Mouse (Mus musculus): ENCODE results near the gene S1pr4. TPM values are rescaled to one million over a fixed set of nuclear protein-coding genes. Genes with fewer than 3 reads are reported as not detected.

S1pr4 gene
- 4.4 and 4.8 TPM in 2 replicates for polyA plus RNA-seq (2012; rRNA removed)

DNA sequence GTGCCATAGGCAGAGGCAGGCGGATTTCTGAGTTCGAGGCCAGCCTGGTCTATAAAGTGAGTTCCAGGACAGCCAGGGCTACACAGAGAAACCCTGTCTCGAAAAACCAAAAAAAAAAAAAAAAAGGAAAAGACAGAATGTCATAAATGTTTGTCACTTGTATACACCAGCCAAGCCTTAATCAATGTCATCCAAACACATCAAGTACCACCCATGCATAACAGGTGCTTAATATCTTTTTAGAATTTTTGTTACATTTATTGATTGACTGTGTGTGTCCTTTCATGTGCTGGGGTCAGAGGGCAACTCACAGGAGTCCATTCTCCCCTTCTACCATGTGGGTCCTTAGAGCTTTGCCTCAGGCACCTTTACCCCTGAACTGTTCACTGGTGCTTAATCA, at the start of gene S1pr4:
S1pr4 (minus strand) TSS at position 101 of the 400 bp plus-strand sequence.
- WGBS: 79% methylated on average over 3 of the region's 3 CpGs
- no peak for DNase-seq (ENCODE audit: low read depth, low spot score)

DNA sequence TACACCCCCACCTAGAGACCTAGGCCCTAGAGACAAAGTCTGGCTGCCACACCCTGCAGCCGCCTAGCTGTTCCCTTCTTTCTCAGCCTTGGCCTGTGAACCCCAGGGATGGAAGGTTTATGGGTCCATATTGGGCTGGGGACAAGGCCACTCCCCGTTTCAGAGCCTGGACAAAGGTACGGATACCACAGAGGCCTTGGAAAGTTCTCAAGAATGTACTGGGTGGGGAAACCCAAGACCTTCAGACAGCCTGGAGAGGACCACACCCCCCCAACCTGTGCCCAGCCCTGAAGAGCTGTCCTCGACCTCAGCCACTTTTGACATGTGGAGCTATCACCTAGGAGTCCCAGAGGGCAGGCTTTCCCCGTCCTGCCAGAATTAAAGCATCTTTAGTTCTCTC, 49.0 kb upstream of the S1pr4 start:
- 37% methylated on average over 5 of the region's 5 CpGs for WGBS
- peak; percentile 86 for DNase-seq (ENCODE audit: low read depth, low spot score)

DNA sequence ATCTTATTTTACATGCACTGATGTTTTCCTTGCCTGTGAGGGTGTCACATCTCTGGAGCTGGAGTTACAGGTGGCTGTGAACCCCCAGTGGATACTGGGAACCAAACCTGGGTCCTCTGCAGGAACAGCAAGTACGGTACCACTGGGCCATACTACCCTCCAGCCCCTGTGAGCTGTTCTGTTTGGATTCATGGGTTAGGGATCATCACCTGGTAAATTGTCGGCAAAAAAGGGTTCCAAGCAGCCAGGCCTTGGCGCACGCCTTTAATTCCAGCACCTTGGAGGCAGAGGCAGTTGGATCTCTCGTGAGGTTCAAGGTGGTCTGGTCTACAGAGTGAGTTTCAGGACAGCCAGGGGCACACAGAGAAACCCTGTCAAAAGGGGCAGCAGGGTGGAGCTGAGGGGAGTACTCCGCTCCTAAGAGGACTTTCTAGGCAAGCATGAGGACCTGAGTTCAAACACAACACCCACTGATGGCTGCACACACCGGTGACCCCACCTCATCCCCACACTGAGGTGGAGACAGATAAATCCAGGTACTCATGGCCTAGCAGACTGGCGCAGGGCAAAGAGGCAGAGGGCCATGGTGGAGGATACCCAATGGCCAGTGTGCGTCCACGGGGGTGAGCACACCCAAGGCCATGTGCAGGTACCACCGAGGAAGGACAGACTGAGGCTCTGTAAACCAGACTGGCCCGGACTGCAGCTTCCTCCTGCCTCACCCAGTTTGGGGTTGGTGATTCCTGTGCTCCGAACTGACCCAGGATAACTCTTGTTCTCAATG, 47.0 kb upstream of the S1pr4 start:
- DNase-seq (ENCODE audit: low read depth, low spot score): no peak
- 63% methylated on average over 13 of the region's 13 CpGs for WGBS

DNA sequence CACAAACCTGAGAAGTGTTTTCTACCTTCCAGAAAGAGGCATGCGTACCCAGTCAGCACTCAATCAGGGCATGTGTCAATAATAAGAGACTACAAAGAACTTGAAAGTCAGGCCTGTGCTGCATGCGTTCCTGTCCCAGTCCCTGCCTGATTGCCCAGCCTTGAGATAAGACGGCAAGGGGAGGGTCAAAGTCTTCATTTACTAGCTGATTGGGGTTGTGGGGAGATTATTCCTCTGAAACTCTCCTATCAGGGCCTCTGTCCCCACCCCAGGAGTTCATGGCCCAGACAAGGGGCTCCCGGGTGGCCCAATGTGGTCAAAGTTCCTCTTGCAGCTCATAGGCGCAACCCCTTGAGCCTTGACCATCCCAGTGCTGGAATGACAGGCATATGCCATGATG, 46.4 kb upstream of the S1pr4 start:
- peak; percentile 65 for DNase-seq (ENCODE audit: low read depth, low spot score)
- 46% methylated on average over 5 of the region's 5 CpGs for WGBS

DNA sequence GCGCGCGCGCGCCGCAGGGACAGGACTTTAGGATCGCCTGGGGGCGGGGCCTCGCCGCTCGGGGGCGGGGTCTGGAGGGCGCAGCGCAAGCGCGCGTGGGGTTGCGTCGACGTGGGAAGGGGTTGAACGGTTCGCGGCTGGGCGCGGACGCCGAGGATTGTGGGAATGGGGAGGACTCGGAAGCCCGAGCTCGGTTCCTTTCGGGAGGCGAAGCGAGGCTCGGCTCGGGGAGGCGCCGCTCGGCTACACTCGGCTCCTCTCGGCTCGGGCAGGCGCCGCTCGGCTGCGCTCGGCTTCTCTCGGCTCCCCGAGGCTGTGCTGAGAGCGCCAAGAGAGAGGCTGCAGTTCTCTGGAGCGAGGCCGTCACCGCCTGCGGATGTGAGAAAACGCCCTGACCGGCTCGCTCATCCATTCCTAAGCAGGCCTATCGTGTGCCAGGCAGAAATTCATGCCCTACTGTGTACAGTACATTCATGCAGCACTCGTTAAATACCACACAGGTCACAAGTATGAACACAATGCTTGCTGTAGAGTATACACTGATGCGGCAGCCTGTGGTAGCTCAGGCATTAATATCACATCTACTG, 45.3 kb upstream of the S1pr4 start, which contains the start of gene Gna11:
Gna11 (minus strand) TSS at position 30 of the 587 bp plus-strand sequence.
- DNase-seq (ENCODE audit: low read depth, low spot score): peak; percentile 90
- under 1% methylated on average over 59 of the region's 59 CpGs for WGBS

DNA sequence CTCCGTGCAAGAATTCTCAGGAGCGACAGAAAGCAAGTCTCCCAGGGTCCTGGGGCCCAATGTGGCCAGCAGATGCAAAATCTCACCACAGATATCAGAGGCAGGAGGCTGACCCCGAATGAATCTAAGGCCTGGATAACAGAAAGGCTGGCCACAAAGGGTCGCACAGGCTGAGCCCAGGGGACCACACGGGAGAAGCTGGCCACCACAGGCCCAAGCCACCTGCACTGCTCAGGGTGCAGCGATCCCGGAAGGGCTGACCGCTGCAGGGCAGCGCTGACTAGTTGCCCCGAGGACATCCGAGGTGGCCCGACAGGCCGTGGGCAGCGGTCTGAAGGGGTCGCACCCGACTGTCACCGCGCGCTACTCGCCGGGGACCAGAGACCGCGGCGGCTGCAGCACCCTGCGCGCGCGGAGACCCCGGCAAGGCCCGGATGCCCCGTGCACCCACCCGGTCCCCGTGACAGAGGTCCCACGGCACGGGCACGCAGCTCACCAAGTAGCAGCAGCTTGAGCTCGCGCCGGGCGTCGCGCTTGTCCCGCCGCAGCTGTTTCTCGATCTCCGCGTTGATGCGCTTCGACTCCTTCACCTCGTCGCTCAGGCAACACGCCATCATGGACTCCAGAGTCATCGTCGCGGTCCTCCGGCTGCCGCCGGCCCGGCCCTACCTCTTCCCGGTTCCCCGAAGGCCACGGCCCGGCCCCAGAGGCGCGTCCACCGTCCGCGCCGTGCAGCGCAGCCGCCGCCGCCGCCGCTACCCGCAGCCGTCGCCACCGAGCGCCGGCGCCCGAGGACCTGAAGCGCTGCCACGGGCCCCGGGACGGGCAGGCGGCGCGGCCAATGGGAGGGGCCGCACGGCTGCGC, 44.6 kb upstream of the S1pr4 start:
- under 1% methylated on average over 92 of the region's 93 CpGs for whole genome bisulfite sequencing
- no peak for DNase-seq (ENCODE audit: low read depth, low spot score)

DNA sequence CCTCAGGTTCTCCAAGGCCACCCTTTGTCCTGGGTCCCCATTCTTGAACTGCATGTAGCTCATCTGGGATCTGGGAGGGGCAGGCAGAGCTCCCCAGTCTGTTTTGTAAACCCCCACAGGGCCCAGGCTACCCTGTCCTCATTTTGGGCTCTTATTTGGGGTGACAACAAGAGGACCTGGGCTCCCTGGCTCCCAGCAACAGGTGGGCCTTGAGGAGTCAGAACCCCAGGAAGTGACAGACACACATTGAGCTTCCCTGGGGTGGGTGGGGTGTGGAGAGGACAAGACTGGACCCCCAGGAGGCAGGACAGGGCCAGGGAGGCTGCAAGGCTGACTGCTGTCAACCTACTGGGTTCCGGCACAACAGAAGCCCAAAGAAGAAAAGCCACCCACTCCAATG, 43.7 kb upstream of the S1pr4 start:
- WGBS: 20% methylated on average over 1 of the region's 1 CpGs
- no peak for DNase-seq (ENCODE audit: low read depth, low spot score)

DNA sequence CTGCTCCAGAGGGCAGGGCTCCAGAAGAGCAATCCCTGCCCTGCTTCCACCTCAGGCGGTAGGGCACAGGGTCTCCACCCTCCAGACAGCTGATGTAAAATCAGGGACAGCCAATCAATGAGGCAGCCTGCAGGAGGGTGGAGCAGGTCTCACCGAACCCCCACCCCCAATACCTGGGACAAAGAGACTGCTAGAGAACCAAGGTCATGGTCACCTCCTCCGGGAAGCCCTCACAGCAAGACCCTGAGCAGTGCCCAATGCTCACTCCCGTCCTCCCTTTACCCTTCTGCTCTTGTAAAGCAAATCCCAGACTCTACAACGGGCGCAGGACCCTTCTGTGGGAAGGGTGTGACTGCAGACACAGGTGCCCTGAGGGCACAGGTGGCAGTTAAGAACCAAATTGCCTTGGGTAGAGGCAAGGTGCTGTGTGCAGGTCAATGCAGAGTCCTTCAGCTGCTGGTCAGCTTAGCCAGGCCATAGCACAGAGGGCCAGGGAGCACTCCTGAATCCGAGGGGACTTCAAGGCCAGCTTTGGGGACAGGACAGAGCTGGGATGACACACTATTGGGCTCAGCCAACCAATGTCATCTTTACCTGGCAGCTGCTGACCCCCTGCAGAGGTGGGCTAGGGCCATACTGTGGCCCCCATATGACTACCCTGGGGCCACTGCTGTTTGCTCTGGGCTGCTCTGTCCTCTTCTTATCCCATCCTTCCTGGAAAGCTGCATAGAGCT, 43.0 kb upstream of the S1pr4 start:
- 27% methylated on average over 7 of the region's 7 CpGs for WGBS
- no peak for DNase-seq (ENCODE audit: low read depth, low spot score)

DNA sequence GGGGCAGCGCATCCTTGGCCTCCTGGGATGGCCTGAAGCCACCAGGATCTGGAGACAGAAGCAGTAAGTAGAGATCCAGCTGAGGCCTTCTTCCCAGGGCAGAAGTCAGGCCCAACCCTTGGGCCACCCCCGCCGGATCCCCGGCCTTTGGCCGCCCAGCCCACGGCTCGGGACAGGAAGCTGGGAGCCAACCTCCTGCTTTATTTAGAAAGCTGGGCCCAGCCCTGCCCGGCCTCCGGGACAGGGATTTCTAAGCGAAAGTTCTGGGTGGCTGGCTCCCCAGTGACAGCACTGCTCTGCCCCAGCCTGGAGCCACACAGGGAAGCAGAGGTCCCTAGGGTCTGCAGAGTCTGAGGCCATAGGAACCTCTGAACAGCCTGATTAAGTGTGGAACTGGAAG, 41.9 kb upstream of the S1pr4 start:
- no peak for DNase-seq (ENCODE audit: low read depth, low spot score)
- WGBS: 7% methylated on average over 10 of the region's 10 CpGs

DNA sequence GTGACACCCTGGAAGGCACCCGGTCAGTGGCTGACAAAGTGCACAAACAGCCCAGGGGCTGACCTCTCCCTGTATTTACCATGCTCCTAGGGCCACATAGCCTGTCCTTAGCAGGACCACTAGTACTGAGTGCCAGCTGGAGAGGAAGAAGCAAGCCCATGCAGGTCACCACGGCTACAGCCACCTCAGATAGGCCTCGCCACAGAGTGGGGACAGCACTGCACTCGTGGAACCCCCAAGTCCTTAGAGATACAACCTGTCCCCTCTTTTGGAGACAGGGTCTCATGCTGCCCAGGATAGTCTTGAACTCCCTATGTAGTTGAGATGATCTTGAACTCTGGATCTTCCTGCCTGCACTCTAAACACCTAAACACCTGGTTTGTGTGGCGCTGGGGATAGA, 41.4 kb upstream of the S1pr4 start:
- DNase-seq (ENCODE audit: low read depth, low spot score): no peak
- WGBS: 40% methylated on average over 5 of the region's 5 CpGs

DNA sequence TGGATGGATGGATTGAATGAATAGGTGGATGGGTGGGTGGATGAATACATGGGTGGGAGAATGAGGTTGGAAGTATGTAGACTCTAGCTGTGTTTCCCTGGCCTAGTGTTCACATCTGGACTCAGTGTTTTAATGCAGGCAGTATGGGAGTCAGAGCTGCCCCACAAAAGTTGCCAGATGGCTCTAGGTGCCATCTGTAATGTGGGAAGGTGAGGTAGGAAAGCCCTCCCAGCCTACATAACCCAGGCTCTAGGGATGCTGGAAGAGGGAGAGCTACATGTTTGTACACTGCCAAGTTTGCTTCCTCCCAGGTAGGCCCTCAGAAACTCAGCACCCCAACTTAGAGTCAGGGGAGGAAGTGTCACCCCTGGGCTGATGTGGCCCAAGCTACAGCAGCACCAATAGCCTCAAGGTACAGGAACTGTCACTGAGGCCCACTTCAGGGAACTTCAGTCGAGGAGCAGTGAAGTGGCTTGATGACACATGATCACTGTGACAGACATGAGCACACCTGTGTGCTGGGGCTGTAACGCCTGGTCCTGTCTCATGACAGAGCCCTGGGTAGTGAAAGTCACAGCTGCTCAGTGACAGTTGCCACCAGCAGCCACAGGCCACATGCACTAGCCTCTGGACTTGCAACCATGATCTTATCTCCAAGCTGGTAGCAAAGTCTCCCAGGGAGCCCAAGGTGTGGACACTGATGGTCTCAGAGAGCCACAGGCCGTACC, 38.6 kb upstream of the S1pr4 start:
- no peak for DNase-seq (ENCODE audit: low read depth, low spot score)
- WGBS: 59% methylated on average over 3 of the region's 3 CpGs

DNA sequence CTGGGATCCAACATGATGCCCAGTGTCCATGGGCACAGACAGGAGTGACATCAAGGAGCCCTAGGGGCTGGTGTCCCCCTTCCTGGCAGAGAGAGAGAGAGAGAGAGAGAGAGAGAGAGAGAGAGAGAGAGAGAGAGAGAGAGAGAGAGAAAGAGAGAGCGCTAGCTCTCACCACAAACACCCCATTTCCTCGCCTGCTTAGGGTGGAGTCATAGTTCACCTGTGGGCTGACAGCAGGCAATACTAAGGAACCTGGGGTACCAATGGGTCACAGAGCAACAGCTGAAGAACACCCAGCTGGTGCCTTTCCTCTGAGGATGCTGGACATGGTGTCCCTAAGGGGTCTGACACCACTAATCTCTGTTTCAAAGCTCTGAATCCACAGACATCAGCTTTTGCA, 37.5 kb upstream of the S1pr4 start:
- DNase-seq (ENCODE audit: low read depth, low spot score): no peak
- WGBS: 87% methylated on average over 2 of the region's 2 CpGs

DNA sequence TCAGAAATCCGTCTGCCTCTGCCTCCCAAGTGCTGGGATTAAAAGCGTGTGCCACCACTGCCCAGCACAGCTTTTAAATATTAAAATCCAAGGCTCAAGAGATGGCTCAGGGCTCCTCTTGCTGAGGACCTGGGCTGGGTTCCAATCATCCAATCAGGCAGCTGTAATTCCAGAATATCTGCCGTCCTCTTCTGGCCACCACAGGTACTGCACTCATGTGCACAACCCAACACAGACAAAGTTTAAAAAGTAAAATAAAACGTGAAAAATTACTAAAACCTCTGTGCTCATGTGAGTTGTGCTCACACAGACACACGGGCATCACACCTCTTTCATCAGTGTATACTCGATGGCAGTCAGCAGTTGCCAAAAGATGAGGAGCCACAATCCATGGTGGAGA, 36.8 kb upstream of the S1pr4 start:
- no peak for DNase-seq (ENCODE audit: low read depth, low spot score)
- 77% methylated on average over 6 of the region's 6 CpGs for WGBS

DNA sequence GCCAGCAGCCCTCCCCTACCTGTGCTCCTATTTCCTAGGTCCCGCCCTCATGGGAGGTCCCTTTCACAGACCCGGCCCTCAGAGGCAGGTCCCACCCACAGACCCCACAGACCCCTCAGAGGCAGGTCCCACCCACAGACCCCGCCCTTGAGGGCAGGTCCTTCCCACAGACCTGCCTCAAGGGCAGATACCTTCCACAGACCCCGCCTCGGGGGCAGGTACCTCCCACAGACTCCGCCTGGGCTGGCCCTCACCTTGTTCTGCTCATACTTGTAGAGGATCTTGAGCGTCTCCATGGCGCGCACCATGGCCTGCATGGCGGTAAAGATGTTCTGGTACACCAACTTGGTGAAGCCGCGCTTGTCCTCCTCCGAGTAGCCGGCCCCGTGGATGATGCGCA, 34.9 kb upstream of the S1pr4 start:
- WGBS: 74% methylated on average over 16 of the region's 16 CpGs
- no peak for DNase-seq (ENCODE audit: low read depth, low spot score)

DNA sequence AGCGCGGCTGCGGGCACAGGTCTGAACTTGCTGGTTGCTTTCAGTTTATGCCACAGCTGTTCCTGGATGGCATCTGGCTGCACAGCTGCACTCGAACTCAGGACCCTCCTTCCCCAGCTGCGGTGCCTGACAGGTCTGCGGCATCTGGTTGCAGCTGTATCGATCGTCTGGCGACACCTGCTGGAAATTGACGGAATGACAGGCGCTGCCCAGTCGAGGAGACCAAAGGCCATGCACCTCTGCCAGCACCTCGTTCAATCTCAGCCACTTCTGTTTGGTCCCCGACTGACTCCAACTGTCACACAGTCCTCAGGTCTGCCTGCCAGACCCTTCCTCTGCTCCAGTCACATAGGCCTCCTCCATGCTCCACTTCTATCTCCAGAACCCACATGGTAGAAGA, 26.8 kb upstream of the S1pr4 start:
- WGBS: 8% methylated on average over 14 of the region's 14 CpGs
- no peak for DNase-seq (ENCODE audit: low read depth, low spot score)

DNA sequence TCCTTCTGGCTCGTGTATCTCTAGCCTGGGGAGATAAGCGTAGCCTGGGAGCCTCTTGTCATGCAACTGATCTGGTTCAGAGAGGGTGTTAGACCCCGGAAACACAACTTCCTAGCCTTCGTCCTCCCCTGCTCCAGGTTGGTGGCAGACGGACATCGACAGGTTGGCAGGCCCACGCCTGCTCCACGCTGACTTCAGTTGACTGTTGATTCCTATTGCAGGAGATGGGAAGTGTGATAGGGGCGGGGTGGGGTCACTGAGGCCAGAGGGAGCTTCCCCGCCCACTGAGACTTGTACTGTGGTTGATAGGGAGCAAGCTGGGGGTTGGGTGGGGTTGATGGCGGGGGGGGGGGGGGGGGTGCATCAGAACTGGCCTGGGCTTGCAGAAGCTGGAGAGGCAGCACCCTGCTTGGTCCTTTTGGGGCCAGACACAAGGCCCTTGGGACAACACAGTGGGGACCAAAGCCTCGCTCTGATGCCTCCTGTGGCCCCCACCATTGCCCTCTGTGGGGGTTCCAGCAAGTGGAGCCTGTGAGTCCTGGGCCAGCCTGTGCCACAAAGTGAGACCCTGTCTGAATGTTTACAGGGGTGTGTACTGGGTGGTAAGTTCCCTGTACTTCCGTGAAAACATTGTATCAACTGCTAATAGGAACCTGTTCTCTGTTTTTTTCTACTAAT, 25.2 kb upstream of the S1pr4 start:
- 47% methylated on average over 13 of the region's 13 CpGs for WGBS
- no peak for DNase-seq (ENCODE audit: low read depth, low spot score)

DNA sequence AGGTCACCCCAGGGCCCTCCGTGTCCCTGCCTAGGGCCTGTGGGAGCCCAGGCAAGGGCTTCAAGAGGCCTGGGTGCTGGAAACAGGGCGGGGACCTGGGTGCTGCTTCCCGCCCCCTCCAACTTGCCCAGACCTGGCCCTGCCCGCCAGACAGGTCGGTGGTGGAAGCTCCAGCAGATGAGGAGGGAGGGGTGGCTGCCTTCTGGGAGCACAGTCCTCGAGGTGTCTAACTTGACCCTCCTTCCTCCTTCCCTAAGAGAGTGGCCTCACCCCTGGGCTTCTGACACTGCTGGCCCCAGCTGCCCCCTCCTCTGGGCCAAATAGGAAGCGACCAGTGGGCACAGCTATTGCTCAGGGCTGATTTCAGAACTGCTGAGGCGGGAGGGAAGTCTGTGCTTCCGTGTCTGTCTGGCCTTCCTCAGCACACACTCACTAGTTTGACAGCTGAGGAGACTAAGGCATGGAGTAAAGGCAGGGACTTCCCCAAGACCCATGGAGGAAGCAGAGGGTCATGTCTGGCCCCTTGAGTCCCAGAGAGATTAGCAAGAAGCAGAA, 24.2 kb upstream of the S1pr4 start, which contains the start of gene Gna15:
Gna15 (minus strand) TSS at position 175 of the 555 bp plus-strand sequence.
- DNase-seq (ENCODE audit: low read depth, low spot score): no peak
- WGBS: 23% methylated on average over 9 of the region's 9 CpGs

DNA sequence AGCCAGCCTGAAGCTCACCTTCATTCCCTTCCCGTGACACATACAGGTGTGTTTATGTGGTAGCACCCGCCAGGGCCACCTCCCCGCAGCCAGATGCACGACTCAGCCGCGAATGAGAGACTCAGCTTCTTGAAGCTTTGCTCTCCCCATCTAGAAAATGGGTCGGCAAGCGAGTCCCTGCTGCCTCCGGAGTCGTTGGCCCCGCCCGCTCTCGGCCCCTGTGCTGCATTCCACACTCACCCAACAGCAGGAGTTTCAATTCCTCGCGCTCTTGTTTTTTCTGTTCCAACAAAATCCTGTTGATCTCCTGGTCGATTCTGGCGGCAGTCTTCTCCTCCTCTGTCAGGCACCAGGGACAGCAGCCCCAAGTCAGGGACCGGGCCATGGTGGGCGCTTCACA, 23.6 kb upstream of the S1pr4 start:
- DNase-seq (ENCODE audit: low read depth, low spot score): no peak
- WGBS: 23% methylated on average over 19 of the region's 19 CpGs
